Mouse (Mus musculus) neural tube, postnatal 0 days (tissue): Measurements from ENCODE around the gene Racgap1. TPM values are rescaled to one million over a fixed set of nuclear protein-coding genes. Genes with fewer than 3 reads are reported as not detected.

Experiments used
- polyA plus RNA-seq: library from polyadenylated mRNA; unstranded; fragments of >200 nt; fragmentation: Nextera tagmentation; extraction: Ambion mirVana; gene quantifications from 2 replicates; pipeline ENCODE4 v1.2.1, GENCODE M21; 2015

Gene Racgap1
- 32.7 and 34.8 TPM in 2 replicates for polyA plus RNA-seq

DNA sequence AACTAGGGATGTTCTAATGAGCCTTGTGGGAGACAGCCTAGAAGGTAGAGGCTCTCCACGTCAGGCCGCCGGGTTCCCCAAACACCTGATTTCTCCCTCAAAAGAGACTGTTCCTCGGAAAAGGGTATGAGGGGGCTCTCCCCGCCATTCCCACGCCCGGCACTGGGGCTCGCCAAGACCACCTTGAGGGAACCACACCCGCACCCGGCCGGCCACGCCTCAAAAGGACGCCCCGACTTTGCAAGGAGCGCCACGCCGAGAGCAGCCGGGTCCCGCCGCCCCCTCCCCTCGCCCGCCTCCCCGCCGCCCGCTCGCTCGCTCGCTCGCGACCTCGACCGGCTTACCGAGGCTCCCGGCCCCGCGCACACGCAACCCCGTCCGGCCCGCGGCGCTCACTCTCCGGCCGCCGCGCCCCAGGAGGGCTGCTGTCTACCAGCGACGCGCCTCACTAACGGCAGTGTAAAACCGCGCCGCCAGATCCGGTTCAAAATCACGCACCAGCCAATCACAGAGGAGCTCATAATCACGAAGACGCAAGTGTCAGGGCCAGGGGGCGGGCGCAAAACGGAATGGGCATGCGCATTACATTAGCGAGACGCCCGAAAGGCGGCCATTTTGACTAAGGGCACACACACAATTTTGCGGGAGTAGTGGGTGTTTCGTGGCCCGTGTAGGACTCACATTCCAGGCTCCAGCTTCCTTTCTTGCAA is at the start of gene Racgap1:
Racgap1 (minus strand) TSS at position 494 of the 710 bp plus-strand sequence.

DNA sequence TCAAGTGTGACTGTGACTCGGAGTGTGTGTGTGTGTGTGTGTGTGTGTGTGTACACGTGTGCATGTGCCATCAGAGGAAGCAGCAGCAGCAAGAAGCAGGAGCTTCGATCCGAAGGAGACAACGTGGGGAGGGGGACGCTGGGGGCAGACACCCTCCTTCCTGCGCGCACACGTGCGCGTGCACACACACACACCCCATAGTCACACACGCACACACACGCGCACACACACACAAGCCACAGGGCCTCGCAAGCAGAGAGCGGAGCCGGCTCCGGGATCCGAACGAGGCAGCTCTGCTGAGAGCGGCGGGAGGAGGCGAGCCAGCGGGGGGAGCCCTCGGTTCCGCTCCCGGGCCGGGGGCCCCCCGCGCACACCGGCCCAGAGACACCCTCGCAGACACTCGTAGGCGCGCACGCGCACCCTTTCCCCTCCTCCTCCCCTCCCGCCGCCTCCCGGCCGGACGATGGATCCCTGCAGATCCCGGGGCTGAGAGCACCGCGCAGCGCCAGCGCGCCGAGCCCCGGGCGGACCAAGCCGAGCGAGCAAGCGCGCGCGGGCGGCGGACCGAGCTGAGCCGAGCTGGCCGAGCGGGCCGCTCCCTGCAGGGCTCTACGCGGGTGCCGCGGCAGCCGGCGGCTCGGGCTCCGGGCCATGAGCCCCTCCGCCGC is 18.8 kb upstream of the Racgap1 start, which contains the start of gene Asic1:
Asic1 (plus strand) TSS at position 215 of the 668 bp plus-strand sequence.

GRCm38 (mm10) chr15:99600986-99601822 is 50.3 kb downstream of the Racgap1 start, which contains the start of gene Aqp6:
Aqp6 (plus strand) TSS chr15:99601400.

DNA sequence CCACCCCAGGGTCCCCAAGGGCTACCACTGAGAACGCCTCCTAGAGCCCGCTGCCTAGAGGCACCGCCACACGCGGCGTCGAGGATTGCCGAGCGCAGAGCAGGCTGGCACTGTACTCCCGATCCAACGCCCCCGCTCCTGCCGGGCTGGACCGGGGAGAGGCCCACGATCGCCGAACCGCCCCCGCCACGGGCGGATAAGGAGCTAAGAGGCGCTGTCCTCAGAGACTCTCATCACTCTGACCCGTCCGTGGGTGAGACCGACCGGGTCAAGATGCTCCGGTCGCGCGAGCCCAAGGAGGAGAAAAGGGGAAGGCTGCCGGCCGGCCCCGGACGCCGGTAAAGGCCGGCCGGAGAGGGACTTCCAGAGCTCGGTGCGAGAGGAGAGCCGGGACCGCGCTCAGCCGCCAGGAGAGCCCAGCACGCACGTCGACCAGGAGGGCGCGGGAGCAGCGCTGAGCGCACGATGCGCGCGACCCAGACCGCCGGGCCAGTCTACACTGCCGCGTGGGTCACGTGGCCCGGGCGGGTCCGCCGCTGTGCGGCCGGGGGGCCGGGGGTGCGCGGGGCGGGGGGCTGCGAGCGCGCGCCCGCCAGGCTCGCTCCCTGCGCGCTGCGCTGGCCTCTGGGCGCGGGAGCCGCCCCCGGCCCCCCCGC is 60.9 kb downstream of the Racgap1 start, which contains the start of gene Aqp5:
Aqp5 (plus strand) TSS at position 354 of the 656 bp plus-strand sequence.

DNA sequence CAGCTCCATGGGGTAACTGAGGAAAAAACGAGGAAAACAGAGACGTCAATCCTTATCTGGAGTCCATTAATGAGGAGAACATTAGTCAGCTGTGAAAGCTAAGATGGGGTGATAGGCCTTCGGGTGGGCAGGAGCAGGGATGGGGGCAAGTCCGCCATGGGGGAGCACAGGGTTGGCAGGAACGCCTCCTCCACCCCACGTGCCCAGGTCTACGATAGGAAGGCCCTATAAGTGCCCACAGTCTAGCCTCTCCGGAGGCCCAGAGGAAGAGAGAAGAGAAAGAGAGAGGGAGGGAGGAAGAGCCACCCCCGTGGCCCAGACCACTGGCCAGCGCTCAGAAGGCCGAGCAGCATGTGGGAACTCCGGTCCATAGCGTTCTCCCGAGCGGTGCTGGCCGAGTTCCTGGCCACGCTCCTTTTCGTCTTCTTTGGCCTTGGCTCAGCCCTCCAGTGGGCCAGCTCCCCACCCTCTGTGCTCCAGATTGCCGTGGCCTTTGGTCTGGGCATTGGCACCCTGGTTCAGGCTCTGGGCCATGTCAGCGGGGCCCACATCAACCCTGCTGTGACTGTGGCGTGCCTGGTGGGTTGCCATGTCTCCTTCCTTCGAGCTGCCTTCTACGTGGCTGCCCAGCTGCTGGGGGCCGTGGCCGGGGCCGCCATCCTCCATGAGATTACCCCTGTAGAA is 72.5 kb downstream of the Racgap1 start, which contains the start of gene Aqp2:
Aqp2 (plus strand) TSS at position 254 of the 684 bp plus-strand sequence.

Other genes with a start within 250 kb of the Racgap1 start
- gene Nckap5l, start 193.9 kb downstream of the Racgap1 start, polyA plus RNA-seq, result 11.6 and 12.3 TPM in 2 replicates
- gene Bcdin3d, start 176.9 kb downstream of the Racgap1 start, polyA plus RNA-seq, result 15.1 TPM in 2 replicates
- 68.2 and 77.4 TPM in 2 replicates for gene Faim2, start 123.5 kb downstream of the Racgap1 start, polyA plus RNA-seq
- gene Aqp2, start 72.6 kb downstream of the Racgap1 start, polyA plus RNA-seq, result not detected in 2 replicates
- 1.2 and 1.6 TPM in 2 replicates for gene Aqp5, start 60.9 kb downstream of the Racgap1 start, polyA plus RNA-seq
- 0.40 and 0.45 TPM in 2 replicates for gene Aqp6, start 50.3 kb downstream of the Racgap1 start, polyA plus RNA-seq
- 53.5 and 64.6 TPM in 2 replicates for gene Asic1, start 18.7 kb upstream of the Racgap1 start, polyA plus RNA-seq
- gene Smarcd1, start 50.5 kb upstream of the Racgap1 start, polyA plus RNA-seq, result 70.2 and 74.3 TPM in 2 replicates
- not detected in 2 replicates for gene Gm17349, start 53.8 kb upstream of the Racgap1 start, polyA plus RNA-seq
- gene Gpd1, start 65.9 kb upstream of the Racgap1 start, polyA plus RNA-seq, result 6.2 and 6.8 TPM in 2 replicates
- 236 TPM in 2 replicates for gene Cox14, start 74.0 kb upstream of the Racgap1 start, polyA plus RNA-seq
- gene Cers5, start 121.2 kb upstream of the Racgap1 start, polyA plus RNA-seq, result 82.5 and 84.5 TPM in 2 replicates
- 12.3 and 13.9 TPM in 2 replicates for gene Lima1, start 223.8 kb upstream of the Racgap1 start, polyA plus RNA-seq